Mouse (Mus musculus) T-helper 1 cell (primary cell): ENCODE measurements around the gene Osbpl8.
"Not testable (repeated sequence)": the region's sequence is repeated elsewhere in the genome, so short reads cannot be mapped to it uniquely, and the experiment has no call there.

ENCODE experiments used
- in situ Hi-C: fragments of 300-600 bp; cut with MboI, MseI; formaldehyde crosslinking; loops from one replicate; pipeline ENCODE4 v1.15.1; 2025; ENCODE audit warnings: high pct_unique_total_duplicates

Osbpl8 gene

DNA sequence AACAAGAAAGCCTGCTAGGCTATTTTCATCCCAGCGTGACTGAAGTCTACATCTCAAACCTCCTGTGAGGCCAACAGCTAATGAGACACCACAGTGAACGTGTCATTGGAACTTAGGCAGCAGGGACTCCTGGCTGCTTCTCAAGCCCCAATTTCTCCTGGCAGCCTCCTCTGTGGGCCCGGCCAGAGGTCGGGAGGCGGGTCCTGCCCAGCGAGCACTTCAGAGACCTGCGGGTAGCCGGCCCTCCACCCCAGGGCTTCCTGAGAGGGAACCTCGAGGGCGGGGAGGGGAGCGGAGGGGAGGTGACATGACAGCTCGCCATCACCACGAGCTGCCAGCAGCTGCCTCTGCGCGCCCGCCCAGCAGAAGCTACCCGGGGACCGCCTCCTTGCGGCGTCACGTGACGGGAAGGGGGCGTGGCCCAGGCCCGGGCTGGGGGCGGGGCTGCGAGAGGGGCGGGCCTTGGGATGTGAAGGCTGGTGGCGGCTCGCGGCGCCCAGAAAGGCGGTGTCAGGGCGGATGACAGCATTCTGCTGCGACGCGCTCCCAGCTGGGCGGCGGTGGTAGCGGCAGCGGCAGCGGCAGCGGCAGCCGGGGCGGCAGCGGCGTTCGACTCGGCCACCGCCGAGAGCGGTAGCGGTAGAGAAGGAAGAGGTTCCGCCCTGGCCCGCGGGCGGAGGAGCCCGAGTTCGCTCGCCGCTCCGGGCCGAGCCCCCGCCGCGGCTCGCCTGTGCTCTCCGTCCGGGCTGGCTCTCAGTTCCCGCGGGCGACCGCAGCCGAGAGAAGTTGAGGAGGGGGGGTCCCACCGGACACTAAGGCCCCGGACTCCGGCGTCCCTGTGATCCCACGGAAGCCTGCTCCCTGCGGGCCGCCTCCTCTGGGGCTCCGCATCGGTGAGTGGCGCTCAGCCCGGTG lies at the start of gene Osbpl8:
Gene Osbpl8, plus strand, starts transcription at position 449 of the 915 bp plus-strand sequence.
- in situ Hi-C loops = no loop called here

- in situ Hi-C loops = no loop called here
Measured at GRCm38 (mm10) chr10:111117198-111117845, 47.2 kb upstream of the Osbpl8 start.

DNA sequence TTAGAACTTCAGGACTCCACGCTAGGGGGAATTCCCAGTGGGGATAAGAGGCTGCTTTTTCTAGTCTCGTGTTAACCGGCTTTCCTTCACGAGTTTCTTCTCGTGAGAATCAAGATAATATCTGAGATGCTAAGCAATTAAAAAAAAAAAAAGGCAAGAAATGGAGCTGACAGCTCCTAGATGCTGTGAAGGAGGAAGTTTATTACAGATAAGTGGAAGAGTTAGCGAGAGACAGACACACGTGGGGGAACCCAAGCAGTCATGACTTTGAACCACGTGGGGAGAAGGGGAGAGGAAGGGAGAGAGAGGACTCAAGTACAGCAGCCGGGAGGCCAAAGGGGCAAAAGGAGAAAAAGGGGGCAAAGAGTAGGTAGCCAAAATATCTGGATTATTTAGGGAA lies 46.3 kb upstream of the Osbpl8 start:
- in situ Hi-C loops = no loop called here

GRCm38 (mm10) chr10:111118991-111119650 lies 45.4 kb upstream of the Osbpl8 start:
- in situ Hi-C loops = no loop called here

GRCm38 (mm10) chr10:111119756-111120155 lies 44.8 kb upstream of the Osbpl8 start:
- in situ Hi-C loops = no loop called here

DNA sequence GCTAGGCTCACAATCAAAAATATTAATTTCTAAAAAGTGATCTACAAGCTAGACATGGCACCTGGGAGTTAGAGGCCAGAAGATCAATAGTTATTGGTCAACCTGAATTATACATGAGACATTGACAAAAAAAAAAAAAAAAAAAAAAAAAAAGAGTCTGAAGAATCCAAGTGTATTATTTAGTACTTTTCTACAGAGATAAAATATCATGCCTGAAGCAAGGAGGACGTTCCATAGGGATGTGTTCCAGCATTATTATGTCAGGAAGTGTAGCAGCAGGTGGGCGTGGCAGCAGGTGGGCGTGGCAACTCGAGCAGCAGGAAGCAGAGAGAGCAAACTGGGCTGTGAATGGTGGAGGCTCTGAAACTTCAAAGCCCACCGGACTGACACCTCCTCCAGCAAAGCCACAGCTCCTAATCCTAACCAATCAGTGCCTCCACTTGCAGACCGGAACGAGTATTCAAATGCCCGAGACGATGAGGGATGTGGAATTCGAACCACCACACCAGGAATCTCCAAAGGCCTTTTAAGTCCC lies 41.6 kb upstream of the Osbpl8 start:
- in situ Hi-C loops = no loop called here

DNA sequence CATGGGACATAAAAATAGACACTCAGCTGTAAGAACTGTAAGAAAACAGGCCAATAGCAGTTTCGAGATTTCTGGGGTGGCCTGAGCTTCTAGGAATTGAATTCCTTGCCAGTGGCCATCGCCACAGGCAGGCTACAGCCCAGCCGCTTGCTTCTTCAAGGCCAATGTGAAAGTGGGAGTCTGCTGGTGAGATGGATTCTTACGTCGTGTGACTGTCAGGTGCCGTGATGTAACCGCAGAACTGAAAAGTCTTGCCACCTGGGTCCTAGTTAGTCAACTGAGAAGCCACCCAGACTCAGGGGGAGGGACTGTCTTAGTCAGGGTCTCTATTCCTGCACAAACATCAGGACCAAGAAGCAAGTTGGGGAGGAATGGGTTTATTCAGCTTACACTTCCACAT lies 40.4 kb upstream of the Osbpl8 start:
- in situ Hi-C loops = no loop called here

DNA sequence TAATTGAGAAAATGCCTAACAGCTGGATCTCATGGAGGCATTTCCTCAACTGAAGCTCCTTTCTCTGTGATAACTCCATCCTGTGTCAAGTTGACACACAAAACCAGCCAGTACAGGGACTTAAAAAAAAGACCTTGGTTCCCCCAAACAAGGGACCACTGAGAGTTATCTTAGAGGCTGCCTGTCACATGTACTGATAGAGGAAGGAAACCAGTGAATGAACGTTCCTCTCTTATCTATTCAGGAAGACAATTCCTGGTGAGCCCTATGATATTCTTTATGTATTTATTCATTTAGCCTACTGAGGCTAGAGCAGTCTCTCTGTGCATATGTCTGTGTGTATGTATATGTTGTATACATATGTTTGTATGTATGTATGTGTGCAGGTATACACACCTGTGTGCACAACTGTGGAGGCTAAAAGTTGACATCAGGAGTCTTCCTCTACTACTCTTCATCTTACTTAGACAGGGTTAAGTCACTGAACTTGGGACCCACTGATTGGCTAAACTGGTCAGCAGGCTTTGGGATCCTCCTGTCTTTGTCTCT lies 39.7 kb upstream of the Osbpl8 start:
- in situ Hi-C loops = no loop called here

DNA sequence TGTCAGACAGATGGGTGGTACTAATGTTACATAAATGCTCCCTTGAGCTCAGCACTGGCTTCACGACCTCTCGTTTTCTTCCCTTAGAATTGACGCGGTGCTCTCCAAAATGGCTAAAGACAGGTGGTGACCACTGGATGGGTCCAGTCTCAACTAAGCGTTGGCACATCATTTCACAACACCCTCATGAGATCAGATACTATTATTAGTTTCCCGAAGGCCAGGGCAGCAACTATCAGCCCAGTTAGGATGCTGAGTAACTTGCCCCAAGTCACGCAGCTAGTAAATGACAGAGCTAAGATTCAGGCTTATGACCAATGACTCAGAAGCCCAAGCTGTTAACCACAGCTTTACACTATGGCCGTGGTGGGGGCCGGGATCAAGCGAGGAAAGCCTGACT lies 37.2 kb upstream of the Osbpl8 start:
- in situ Hi-C loops = no loop called here

DNA sequence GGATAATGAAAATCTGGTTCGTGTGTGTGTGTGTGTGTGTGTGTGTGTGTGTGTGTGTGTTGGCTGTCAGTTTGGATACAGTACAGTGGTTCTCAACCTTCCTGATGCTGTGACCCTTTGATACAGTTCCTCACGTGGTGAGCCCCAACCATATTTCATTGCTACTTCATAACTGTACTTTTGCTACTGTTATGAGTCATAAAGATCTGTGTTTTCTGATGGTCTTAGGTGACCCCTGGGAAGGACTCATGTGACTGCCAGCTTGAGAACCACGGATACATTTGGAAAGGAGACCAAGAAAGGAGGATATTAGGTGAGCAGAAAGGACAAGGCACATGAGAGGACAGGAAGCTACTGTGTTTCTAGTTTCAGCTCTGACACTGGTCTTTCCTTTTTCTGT lies 36.1 kb upstream of the Osbpl8 start:
- in situ Hi-C loops = no loop called here

DNA sequence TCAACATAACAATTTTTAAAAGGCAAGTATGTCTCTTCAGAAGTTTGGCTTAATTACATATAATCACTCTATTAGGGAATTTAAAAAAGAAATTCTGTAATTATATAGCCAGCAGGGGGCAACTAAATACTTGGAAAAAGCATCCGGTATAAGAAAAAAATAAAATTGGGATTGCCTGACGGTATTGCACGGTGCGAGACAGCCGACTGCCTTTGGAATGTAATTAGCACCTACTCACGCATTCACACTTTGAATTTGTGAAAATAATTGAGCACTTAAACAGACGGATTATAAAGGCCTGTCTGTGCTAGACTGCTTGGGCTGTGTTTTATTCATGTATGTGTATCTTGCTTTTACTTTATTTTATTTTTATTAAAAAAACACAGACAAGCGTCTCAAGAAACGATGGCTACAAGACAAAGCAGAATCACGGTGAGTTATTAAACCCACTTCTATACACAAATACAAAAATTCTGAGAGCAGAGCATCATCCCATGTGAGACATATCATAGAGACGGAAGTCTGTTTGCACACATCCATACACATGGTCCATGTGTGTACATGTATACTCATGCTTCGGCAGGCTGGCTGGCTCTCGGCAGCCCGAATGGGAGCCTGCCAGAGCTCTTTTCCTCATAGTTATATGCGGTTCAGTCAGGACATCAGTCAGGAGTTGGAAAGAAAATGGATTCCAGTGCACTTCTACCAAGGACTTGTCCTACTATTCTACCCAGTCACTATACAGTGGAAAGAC lies 34.5 kb upstream of the Osbpl8 start:
- in situ Hi-C loops = no loop called here

DNA sequence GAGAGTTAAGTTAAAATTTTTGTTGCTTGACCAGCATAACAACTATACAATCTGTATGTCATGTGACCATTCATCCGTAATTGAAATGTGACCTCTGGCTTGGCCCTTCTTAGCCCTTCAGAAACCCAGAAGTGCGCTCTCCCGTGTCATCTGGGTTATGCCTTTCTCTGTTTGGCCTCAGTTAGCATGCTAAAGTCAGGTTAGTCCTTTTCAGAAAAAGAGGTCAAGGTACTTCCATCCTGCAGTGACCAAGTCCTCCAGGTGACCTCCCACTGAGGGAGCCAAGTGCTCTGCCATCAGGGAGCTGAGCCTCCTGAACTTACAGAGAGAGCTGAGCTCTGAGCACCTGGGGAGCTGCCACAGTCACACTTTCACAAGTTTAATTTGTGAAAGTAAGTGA lies 33.7 kb upstream of the Osbpl8 start:
- in situ Hi-C loops = no loop called here

- in situ Hi-C loops = no loop called here
Measured at GRCm38 (mm10) chr10:111133271-111133670, 31.3 kb upstream of the Osbpl8 start.

- in situ Hi-C loops = no loop called here
Measured at GRCm38 (mm10) chr10:111133936-111134335, 30.6 kb upstream of the Osbpl8 start.

DNA sequence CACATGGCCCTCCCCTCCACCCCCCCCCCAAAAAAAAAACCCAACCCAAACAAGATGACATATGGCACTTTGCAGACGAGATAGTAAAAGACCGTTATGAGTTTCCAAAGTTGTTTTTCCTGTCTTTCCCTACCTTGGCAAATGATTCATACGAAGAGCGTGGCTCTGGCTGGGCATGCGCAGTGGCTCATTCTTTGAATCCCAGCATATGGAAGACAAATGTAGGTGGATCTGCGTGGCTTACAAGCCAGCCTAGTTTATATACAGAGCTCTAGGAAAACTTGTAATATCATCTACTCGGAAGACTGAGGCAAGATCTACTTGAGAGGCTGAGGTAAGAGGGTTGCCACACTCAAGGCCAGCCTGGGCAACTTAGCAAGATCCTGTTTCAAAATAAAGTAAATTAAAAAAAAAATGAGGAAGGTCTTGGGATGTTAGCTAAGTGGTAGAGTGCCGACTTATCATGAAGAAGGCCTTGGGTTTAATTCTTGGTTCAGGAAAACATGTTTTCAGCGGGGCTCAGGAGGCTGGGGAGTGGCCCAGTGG lies 30.1 kb upstream of the Osbpl8 start:
- in situ Hi-C loops = no loop called here

GRCm38 (mm10) chr10:111136306-111136705 lies 28.2 kb upstream of the Osbpl8 start:
- in situ Hi-C loops = not testable (repeated sequence)

- in situ Hi-C loops = no loop called here
Measured at GRCm38 (mm10) chr10:111137905-111138304, 26.6 kb upstream of the Osbpl8 start.

GRCm38 (mm10) chr10:111139170-111139569 lies 25.4 kb upstream of the Osbpl8 start:
- in situ Hi-C loops = no loop called here

GRCm38 (mm10) chr10:111139881-111140280 lies 24.7 kb upstream of the Osbpl8 start:
- in situ Hi-C loops = no loop called here

- in situ Hi-C loops = no loop called here
Measured at GRCm38 (mm10) chr10:111144371-111144959, 20.1 kb upstream of the Osbpl8 start.
